Mouse (Mus musculus) C2C12 (cell line): Measurements from ENCODE around the gene Tnfrsf22.

ENCODE experiments used
- CEBPB ChIP-seq: IDR thresholded peaks from one replicate; pipeline ENCODE4 v1.6.1; 2011; ENCODE audit warnings: low read depth, mild to moderate bottlenecking, control low read depth, moderate library complexity
- CTCF ChIP-seq: IDR thresholded peaks from one replicate; pipeline ENCODE4 v1.5.1; 2011; ENCODE audit not compliant: control insufficient read depth, insufficient read depth, insufficient read length
- FOSL1 ChIP-seq: IDR thresholded peaks from one replicate; pipeline ENCODE4 v1.8.0; 2011; ENCODE audit warnings: mild to moderate bottlenecking, low read length; ENCODE audit not compliant: poor library complexity, insufficient read depth, severe bottlenecking
- MAX ChIP-seq: IDR thresholded peaks from one replicate; pipeline ENCODE4 v1.6.1; 2011; ENCODE audit warnings: mild to moderate bottlenecking, control low read depth
- MYOD1 ChIP-seq: IDR thresholded peaks from one replicate; pipeline ENCODE4 v1.6.1; 2011; ENCODE audit warnings: low read depth; ENCODE audit not compliant: control insufficient read depth, insufficient read length
- MYOG ChIP-seq: IDR thresholded peaks from one replicate; pipeline ENCODE4 v1.6.1; 2011; ENCODE audit not compliant: control insufficient read depth, insufficient read length; ENCODE audit errors: extremely low read depth
- USF1 ChIP-seq: IDR thresholded peaks from one replicate; pipeline ENCODE4 v1.6.1; 2011; ENCODE audit warnings: low read depth, mild to moderate bottlenecking, control low read depth, moderate library complexity

DNA sequence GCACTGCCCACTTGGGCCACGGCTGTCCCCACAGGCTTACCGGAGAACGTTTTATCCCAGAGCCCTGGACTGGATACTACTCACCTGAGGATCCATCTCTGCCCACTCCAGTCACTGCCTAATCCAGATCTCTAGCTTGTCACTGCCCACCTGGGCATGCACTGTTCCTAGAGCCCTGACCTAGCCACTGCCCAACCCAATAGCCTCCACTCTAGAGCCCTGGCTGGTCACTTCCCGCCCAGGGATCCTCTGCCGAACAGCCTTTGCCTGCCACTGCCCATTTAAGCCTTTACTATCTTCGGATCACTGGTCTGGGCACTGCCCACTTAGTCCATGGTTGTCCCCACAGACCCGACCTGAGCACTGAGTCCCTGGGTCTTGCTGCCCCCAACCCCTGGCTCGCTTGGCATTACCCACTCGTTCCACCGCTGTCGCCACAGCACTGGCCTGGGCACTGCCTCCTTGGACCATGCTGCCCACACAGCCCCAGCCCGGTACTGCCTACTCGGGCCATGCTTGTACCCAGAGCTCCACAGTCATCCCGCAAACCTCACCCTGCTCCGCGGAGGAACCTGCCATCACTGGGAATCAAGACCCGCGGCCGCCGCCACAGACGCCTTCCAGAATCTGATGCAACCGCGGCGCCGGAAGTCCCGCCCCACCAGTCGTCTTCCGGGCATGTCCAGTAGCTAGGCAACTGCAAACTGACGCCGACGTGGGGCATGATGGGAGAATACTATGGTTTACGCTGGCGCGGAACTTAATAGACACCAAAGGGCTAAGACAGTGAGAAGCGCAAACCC is 49.8 kb downstream of the Tnfrsf22 start, which contains the start of gene Cars:
- TF ChIP-seq USF1 = no peak
- TF ChIP-seq CTCF = no peak
- TF ChIP-seq FOSL1 = no peak
- TF ChIP-seq CEBPB = peak; percentile 63
- TF ChIP-seq MYOG = no peak
- no peak for TF ChIP-seq MAX
- TF ChIP-seq MYOD1 = no peak
